Mouse (Mus musculus) layer of hippocampus, adult 18-20 months (tissue): ENCODE results near the gene Ttyh3. TPM values are rescaled to one million over a fixed set of nuclear protein-coding genes. Genes with fewer than 3 reads are reported as not detected.

ENCODE experiments used
- DNase-seq, 2 experiments: peaks; one replicate each; pipeline ENCODE4 v3.0.0; 2022; ENCODE audit warnings: low spot score in 2 of 2
- total RNA-seq, 2 experiments: library from RNA; stranded (reverse); gene quantifications; 2 replicates each; pipeline ENCODE4 v1.2.3; 2021

Ttyh3 gene
- total RNA-seq, 2 experiments from 2014 or later: 182 to 186 TPM

DNA sequence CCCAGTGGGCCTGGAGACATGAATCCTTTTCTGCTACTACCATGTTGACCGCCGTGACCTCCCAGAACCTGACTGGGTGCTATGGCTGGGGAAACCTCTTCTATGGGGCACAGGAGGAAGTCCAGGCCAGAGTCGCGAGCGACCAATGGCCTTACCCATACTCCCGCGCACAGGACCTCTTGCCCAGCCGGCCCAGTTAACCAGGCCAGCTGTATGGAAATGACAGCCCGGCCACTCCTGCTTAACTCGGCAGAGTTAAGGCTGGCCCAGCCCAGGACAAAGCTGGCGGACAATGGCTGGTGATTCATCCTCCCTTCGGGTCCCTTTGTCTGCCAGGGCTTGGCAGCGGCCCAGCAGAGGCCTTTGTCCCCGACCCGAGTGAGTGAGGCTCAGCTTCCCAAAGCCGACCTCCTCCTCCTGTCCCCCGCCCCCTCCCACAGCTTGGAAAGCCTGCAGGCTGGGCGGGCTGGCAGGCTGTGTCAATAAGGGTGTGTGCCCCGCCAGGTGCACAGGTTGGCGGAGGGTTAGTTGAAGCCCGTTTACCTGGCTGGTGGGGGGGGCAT, 37.7 kb downstream of the Ttyh3 start:
- peak in 1 of 2 experiments; percentile 68 for DNase-seq

DNA sequence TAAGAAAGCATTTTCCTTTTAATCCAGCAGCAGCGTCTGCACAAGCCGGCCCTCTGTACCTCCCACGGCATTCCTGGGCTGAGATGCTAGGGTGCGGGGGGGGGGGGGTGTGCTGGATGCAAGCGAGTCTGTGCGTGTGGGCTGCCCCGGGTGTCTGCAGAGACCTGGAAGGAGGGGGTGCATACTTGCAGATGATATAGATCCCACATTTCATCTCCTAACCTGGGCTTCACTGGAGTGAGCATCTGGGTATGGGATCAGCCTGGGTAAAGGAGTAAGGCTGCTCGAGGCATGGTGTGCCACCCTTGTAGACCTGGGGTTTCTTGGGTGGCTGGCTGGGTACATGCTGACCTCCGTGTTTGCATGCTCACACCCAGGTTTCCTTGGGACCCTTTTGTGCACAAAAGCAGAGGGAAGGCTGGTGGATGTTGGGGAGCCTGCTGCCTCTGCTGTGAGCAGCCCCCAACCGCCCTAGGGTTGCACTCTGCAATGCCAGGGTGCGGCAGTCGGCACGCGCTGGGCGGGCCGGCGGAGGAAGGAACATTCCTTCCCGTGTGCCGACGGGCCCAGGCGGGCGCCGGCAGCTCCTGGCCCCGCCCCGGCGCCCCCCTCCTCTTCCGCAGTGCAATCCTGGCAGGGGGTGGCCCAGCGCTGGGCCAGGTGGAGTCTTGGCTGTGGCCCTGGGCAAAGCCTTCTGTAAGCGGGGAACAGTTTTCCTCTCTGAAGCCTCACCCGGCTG, 38.4 kb downstream of the Ttyh3 start:
- DNase-seq: peak in 1 of 2 experiments; percentile 14

DNA sequence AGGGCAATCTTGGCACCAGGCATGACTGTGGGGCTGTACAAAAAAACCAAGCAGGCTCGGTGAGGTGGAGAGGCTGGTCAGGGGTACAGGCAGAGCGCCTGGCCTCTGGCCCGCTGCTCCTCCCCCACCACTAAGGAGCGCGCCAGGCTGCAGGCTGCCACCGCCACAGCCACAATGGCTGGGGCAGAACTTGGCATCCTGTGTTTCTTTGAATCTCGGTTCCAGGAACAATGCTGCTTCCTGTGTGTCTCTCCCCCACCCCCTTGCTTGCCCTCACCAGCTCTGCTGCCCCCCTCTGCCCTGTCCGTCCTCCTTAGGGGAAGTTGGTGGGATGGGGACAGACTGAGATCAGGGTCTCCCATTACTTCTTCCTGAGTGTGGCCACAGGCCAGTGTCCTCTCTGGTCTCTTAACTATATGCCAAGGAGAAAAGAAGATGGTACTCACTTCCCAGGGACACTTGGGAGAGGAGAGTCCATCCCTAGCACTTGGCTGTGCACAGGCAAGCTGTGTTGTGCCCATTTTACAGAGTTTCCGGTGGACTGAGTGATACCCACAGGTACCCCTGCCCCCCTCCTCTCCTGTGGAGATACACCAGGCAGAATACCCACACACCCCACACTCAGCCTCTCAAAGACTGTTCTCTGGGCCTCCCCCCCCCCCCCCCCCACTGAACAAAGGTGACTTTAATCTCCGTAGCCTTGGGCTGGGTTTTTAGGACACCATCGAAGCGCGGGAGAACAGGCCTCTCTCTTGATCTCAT, 39.1 kb downstream of the Ttyh3 start:
- DNase-seq: peak in 1 of 2 experiments; percentile 63

DNA sequence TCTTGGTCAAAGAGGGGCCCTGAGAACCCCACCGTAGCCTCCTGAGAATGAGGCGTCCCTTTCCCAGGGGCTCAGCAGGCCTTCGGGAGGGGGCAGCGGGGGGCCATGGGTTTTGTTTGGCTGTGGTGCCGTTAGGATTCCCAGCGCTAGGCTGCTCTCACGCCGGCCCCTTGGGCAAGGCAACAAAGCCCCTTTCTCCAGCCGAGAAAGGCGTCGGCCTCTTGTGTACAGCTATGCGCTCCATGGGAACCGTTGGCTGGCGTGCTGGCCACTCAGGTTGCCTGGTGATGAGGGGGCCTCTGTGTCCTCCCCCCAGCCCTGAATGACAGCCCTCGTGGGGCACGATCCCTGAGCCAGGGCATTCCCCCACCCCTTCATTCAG, 40.2 kb downstream of the Ttyh3 start:
- DNase-seq: no peak

DNA sequence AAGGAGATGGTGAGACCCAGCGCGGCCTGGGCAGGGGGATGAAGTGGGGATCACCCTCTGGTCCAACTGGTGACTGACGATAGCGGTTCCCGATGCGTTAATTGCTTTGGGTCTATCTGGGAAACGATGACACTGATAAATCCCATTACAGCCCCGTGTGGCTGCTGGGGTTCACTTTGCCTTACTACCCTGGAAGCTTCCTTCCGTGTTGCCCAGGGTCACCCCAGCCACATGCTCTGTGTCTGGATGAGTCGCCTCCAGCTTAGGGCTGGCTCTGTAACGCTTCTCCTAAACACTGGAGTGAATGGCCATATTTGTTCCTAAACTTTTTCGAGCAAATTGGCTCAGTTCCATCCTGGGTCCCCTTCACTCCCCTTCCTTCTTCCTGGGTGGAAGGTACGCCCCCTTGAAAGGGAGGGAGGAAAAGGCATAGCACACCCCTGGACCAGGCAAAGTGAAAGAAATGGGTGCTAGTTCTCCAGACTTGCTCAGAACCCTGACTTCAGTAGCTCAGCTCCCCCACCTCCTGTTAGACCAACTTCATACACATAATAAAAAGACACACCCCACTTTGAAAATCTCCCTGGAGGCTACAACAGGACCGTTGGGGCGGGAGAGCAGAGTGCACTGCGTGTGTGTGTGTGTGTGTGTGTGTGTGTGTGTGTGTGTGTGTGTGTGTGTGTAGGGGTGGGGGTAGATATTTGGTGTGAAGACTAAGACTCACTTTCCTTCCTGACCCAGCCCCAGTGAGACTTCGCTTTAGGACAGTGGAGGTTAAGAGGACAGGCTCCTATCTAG, 40.8 kb downstream of the Ttyh3 start:
- DNase-seq: no peak

DNA sequence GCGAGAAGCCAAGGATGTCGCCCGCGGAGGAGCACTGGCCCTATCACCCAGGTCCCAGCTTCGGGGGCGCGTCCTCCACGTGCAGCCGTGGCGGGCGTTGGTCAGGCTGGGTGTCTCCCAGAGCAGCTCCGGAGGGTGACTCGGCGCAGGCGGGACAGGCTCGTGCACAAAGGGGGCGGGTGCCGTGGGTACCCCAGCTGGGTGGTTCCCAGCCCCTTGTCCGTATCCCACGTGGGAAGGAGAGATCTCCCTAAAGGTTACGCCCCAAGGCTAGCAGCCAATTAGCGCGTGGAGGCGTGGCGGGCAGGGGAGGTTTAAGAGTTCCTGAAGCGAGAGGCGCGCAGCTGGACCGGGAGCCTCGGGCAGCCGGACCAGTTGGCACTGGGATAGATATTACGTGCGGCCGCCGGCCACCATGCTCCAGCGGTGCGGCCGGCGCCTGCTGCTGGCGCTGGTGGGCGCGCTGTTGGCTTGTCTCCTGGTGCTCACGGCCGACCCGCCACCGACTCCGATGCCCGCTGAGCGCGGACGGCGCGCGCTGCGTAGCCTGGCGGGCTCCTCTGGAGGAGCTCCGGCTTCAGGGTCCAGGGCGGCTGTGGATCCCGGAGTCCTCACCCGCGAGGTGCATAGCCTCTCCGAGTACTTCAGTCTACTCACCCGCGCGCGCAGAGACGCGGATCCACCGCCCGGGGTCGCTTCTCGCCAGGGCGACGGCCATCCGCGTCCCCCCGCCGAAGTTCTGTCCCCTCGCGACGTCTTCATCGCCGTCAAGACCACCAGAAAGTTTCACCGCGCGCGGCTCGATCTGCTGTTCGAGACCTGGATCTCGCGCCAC, 41.6 kb downstream of the Ttyh3 start, which contains the start of gene Lfng:
Lfng (plus strand) TSS at position 320 of the 835 bp plus-strand sequence.
- peak; percentile 67 to 76 for DNase-seq

DNA sequence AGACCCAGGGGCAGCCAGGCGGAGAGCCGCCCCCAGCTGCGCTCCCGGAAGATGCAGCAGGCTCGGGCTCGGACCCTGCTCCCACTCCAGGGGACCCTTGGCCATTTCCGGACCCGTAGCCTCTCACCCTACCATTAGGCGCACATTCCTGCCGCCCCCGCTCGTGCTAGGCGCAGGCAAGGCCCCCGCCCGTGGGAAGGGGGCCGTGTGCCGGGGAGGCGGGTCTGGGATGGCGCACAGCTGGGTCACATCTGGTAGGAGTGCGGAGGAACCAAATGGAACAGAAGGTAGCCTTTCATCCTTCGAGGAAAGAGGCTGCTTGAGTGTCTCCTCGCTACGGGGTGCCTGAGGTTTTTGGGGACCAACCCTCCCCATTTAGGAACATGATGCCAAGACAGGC, 42.4 kb downstream of the Ttyh3 start:
- no peak for DNase-seq

DNA sequence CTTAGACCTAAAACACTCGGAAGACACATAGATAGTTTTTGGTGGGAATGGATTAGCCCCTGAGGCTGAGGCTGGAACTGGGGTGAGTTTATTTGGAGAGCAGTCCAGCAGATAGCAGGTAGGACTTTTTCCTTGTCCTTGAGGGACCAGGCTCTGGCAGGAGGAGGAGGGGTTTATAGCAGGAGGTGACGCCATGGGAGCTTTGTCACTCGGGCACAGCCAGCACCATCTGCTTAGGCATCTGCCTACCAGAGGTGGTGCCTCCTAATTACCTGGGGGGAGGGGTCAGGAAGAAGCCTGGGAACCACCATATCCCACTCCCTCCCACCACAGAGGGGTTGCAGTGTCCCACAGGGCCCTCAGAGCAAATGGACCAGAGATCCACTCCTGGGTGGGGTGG, 43.6 kb downstream of the Ttyh3 start:
- no peak for DNase-seq

DNA sequence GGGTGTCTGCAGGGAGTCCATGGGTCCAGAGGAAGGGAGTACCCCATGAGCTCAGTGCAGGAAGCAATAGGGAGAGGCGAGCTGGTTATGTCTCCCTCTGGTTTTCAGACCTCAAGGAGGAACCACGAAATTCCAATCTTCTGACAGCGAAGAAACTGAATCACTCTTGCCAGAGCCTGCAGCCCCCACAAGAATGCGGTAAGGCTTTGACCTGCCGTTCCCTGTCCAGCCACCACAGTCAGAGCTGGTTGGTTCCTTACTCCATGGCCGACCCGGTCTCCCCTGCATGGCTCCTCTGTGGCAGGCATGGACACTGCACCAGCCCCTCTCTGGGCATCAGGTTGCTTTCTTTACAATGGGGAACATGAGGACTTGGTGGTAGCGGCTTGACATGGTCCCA, 44.4 kb downstream of the Ttyh3 start:
- DNase-seq: no peak

DNA sequence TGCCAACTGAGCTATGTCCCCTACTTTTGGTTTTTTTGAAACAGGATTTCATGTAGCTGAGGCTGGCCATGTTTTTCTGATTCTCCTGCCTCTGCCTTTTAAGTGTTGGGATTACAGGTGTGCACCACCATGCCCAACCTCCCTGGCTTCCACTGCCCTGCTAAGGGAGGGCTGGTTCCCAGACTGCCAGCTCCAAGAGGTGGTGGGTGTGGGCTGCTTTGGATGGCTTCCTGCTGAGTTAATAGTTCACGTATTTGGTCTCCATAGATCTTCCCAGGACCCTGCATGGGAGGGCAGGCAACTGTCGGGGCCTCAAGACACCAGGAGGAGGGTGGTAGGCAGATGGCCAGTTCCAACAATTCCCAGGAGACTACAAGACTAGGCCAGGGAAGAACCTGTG, 46.3 kb downstream of the Ttyh3 start:
- no peak for DNase-seq

DNA sequence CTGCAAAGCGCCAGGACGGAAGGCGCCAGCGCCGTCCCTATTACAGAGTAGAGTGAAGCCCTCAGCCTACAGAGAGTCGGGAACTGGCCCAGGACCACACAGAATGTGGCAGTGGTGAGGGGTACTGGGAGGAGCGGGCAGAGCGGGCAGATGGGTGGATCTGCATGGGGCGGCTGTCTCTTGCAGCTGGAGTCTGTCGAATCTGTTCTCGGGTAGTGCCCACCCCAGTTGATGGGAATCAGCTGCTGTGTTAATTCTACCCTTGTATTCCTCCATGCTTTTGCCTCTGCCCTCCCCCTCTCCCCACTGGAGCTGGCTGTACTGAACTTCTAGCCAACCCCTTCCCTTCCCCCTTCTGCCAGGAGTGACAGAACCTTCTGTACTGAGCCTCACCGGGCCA, 47.1 kb downstream of the Ttyh3 start:
- no peak for DNase-seq

DNA sequence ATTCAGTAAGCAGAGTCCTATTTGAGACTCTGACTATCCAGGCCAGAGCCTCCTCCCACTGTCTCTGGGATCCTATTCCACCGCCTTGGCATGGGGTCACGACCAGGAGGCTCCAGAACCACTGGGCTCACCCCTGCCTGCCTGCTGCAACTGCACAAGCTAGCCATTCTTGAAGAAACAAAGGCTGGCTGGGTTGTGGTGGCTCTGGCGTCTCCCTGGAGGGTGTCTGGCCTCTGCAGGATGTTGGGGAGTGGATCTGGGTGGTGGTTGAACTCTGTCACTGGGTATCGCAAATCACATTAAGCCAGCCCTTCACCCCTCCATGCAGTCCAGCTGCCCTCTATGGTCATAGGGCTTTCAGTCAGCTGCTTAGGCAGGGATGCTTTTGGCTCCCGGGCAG, 48.9 kb downstream of the Ttyh3 start:
- DNase-seq: no peak

DNA sequence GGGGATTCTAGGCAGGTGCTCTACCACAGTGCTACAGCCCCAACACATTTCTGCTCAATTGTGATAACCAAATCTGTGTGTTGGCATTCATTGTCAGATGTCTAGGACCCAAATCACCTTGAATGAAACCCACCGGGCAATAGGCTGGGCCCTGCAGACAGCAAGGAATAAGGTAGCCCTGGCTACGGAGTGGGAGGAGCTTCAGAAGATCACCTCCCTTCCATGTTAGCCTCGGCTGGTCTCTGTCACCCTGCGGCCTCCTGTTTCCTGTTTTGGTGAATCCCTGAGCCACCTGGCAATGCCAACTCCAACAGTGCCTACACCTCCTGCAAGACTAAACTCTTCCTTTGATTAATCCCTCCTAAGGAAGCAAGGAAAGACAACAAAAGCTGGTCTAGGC, 51.0 kb downstream of the Ttyh3 start:
- no peak for DNase-seq

DNA sequence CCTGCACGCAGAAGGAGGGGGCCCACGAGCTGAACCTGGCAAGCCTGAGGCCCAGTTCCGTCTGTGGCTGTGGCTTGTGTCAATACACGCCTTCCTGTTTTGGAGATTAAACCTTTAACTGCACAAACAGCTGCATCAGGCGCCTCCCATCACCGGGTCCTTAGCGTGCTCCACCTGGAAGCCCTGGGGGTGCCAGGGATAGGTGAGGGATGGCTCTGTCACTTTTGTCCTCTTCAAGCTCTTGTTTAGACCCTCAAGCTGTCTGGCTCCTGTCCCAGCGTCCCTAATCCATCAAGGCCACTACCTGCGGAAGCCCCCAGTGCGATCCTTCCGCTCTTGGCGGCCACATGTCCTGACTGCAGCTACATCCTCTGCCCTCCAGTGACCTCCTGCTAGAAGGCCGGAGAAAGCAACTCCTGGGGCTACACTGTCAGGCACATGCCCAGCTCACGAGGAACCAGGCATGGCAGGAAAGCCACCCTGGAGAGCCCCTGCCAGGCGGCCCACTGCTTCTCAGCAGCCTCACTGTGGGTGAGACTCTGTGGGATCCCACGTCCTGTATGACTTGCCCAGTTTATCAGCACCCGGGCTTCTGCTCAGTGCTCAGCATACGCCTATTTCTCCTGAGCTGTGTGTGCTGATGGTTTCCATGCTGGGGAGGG, 51.8 kb downstream of the Ttyh3 start:
- DNase-seq: no peak

DNA sequence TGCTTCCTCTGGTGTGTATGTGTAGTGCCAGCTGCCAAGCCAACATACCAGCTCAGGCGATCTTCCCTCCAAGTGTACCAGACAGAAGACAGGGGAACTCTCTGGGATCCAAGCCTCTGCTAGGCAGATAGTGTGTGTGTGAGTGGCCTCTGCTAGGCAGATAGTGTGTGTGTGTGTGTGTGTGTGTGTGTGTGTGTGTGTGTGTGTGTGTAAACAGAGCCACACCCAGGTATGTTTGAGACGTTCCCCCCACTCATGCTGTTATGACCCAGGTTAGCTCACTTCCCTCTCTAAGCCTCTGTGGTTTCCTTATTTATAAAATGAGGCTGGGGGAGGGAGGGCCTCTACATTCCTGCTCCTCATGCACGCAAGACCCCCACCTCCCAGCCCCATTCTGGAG, 52.4 kb downstream of the Ttyh3 start:
- DNase-seq: no peak

DNA sequence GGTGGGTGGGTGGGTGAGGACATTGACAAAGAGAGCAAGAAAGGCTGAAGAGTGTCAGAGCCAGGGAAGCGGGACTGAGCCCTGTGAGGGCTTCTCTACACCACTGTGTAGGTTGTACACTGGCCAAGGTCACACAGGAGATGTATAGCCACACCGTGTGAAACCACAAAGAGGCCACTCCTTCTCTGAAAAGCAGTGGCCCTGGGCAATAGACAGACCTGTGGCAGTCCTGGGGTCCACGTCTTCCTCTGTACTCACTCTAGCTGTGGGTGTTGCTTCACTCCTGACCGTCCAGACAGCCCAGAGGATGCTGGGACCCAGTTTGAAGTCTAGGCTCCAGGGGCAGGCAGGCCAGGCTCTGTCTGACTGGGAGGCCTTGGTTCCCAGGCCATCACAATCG, 54.0 kb downstream of the Ttyh3 start:
- no peak for DNase-seq

DNA sequence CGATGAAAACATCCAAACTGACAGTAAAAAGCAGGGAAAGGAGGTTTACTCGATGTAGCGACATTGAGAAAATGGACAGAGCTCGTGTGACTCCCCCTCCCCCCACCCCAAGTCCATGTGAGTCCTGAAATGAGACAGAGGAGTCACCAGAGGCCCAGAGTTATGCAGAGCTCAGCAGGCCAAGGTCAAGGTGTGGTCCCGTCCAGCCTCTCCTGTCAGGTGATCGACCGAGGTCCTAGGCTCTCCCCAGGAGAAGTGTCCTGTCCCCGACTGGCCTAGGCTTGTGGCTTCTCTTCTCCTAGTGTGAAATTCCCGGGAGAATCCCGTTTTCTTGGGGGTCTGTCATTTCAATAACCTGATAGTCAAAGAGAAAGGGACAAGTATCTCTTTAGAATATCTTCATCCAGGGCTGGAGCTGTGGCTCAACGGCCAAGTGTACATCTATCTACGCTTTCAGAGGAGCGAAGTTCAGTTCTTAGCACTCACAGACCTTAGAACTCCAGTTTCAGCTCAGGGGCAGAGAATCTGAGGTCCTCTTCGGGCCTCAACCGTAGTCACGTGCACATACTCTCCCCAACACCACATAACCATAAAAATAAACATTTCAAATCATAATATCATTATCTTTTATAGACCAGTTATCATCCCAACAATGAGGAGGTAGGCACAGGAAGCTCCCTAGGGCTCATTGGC, 59.6 kb downstream of the Ttyh3 start:
- DNase-seq: no peak

DNA sequence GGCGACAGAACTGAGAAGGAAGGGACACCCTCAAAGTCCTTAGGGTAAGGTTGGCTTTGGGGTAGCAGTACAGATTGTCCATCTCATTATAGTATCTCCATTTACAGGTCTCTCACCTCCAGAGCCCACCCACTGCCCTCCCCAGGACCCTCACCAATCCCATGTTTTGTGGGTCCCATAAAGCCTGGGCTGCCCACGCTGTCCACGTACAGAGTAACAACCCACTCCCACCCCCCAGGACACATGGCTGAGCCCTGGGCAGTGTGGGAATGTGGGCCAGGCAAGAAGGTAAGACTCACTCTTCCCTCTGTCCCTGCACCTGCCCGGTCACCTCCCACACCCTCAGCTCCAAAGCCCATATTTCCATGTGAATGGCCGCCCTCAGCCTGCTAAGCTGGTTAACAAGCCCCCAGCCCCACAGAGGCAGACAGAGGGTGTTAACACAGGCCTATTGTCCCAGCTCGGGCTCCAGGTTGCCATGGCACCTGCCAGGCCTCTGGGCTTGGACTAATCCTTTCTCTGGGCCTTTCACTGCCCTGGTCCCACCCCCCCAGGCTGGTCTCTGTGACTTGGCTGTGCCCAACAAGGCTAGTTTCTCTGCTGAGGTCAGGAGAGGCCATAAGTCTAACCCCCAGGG, 65.0 kb downstream of the Ttyh3 start:
- no peak for DNase-seq
